Mouse (Mus musculus) C2C12 (cell line): ENCODE data around the gene Nod1. TPM values are rescaled to one million over a fixed set of nuclear protein-coding genes. Genes with fewer than 3 reads are reported as not detected.

Source experiments
- H3K27me3 ChIP-seq: one replicate; pipeline ENCODE4 v1.6.1; 2011; ENCODE audit not compliant: control insufficient read depth, insufficient read depth, insufficient read length
- H3K36me3 ChIP-seq: one replicate; pipeline ENCODE4 v1.6.1; 2011; ENCODE audit not compliant: control insufficient read depth, insufficient read depth
- H3K4me3 ChIP-seq: one replicate; pipeline ENCODE4 v1.5.1; 2011; ENCODE audit warnings: mild to moderate bottlenecking, control low read depth; ENCODE audit not compliant: poor library complexity, insufficient read depth, severe bottlenecking
- H3K79me2 ChIP-seq: one replicate; pipeline ENCODE4 v1.6.1; 2011; ENCODE audit not compliant: control insufficient read depth, insufficient read depth
- H3K79me3 ChIP-seq: one replicate; pipeline ENCODE4 v1.6.1; 2011; ENCODE audit warnings: low read depth, control low read depth
- H3ac ChIP-seq: one replicate; pipeline ENCODE3; 2011; ENCODE audit warnings: low read depth; ENCODE audit not compliant: control insufficient read depth, insufficient read length
- CEBPB ChIP-seq: IDR thresholded peaks from one replicate; pipeline ENCODE4 v1.6.1; 2011; ENCODE audit warnings: low read depth, mild to moderate bottlenecking, control low read depth, moderate library complexity
- CTCF ChIP-seq: IDR thresholded peaks from one replicate; pipeline ENCODE4 v1.5.1; 2011; ENCODE audit not compliant: control insufficient read depth, insufficient read depth, insufficient read length
- FOSL1 ChIP-seq: IDR thresholded peaks from one replicate; pipeline ENCODE4 v1.8.0; 2011; ENCODE audit warnings: mild to moderate bottlenecking, low read length; ENCODE audit not compliant: poor library complexity, insufficient read depth, severe bottlenecking
- MAX ChIP-seq: IDR thresholded peaks from one replicate; pipeline ENCODE4 v1.6.1; 2011; ENCODE audit warnings: mild to moderate bottlenecking, control low read depth
- MYOD1 ChIP-seq: IDR thresholded peaks from one replicate; pipeline ENCODE4 v1.6.1; 2011; ENCODE audit warnings: low read depth; ENCODE audit not compliant: control insufficient read depth, insufficient read length
- MYOG ChIP-seq: IDR thresholded peaks from one replicate; pipeline ENCODE4 v1.6.1; 2011; ENCODE audit not compliant: control insufficient read depth, insufficient read length; ENCODE audit errors: extremely low read depth
- USF1 ChIP-seq: IDR thresholded peaks from one replicate; pipeline ENCODE4 v1.6.1; 2011; ENCODE audit warnings: low read depth, mild to moderate bottlenecking, control low read depth, moderate library complexity
- polyA plus RNA-seq: library from polyadenylated mRNA; unstranded; fragments of >200 nt; fragmentation: generic; extraction: Trizol; gene quantifications from one replicate; pipeline ENCODE4 v1.2.1, GENCODE M21; 2012; ENCODE audit warnings: missing spikeins

Gene Nod1
- polyA plus RNA-seq, 1 experiment, result 1.1 TPM

- Histone ChIP-seq H3ac (no peak overlapping the region), H3K36me3 (no peaks in the 10 kb centered on the region), H3K79me2 (no peaks in the 10 kb centered on the region), H3K4me3 (no peak overlapping the region), H3K79me3 (no peaks in the 10 kb centered on the region), H3K27me3 (no peaks in the 10 kb centered on the region)
- TF ChIP-seq MYOD1 (no peak), MAX (no peak), MYOG (no peak), CEBPB (no peak), CTCF (no peak), USF1 (no peak), FOSL1 (no peak)
These were observed 31.3 kb downstream of the Nod1 start for GRCm38 (mm10) chr6:54941149-54941548.

DNA sequence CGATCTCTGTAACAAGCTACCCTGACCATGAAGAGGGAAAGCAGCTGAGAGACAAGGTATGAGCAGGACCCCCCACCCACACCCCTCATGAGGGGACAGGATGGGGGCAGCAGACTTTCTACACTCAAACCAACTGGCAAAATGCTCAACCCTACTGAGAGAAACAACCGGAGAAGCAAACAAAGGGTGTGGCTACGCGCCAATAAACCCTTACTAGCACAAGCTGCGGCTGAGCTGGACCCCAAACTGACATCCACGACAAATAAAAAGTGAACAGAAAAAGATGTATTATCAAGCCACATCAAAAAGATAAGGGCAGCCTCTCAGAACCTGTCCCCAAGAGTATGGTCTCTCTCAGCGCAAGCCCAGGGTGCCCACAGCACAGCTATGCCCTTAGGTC lies 32.3 kb downstream of the Nod1 start:
- Histone ChIP-seq H3K27me3 (no peaks in the 10 kb centered on the region), H3K4me3 (no peak overlapping the region), H3ac (no peak overlapping the region), H3K79me2 (no peaks in the 10 kb centered on the region), H3K36me3 (no peaks in the 10 kb centered on the region), H3K79me3 (no peaks in the 10 kb centered on the region)
- TF ChIP-seq FOSL1, result no peak
- no peak for TF ChIP-seq MYOG
- no peak for TF ChIP-seq MYOD1
- no peak for TF ChIP-seq MAX
- no peak for TF ChIP-seq CTCF
- TF ChIP-seq CEBPB, result no peak
- TF ChIP-seq USF1, result no peak

GRCm38 (mm10) chr6:54939631-54940030 lies 32.8 kb downstream of the Nod1 start:
- H3K4me3 ChIP-seq, result no peak overlapping the region
- H3K79me3 ChIP-seq, result no peaks in the 10 kb centered on the region
- H3K27me3 ChIP-seq, result no peaks in the 10 kb centered on the region
- no peaks in the 10 kb centered on the region for H3K79me2 ChIP-seq
- no peaks in the 10 kb centered on the region for H3K36me3 ChIP-seq
- H3ac ChIP-seq, result no peak overlapping the region
- no peak for TF ChIP-seq MYOG
- TF ChIP-seq FOSL1, result no peak
- TF ChIP-seq CTCF, result no peak
- TF ChIP-seq MYOD1, result no peak
- TF ChIP-seq CEBPB, result no peak

GRCm38 (mm10) chr6:54936496-54936895 lies 35.9 kb downstream of the Nod1 start:
- TF ChIP-seq CEBPB, result no peak
- no peak for TF ChIP-seq MYOD1
- no peak for TF ChIP-seq MAX
- no peak for TF ChIP-seq CTCF
- Histone ChIP-seq H3K79me3 (no peaks in the 10 kb centered on the region), H3K4me3 (no peak overlapping the region), H3K36me3 (no peaks in the 10 kb centered on the region), H3K79me2 (no peaks in the 10 kb centered on the region), H3K27me3 (no peaks in the 10 kb centered on the region), H3ac (no peak overlapping the region)

GRCm38 (mm10) chr6:54934930-54935329 lies 37.5 kb downstream of the Nod1 start:
- no peak for TF ChIP-seq MAX
- TF ChIP-seq USF1, result no peak
- TF ChIP-seq FOSL1, result no peak
- TF ChIP-seq CEBPB, result no peak
- TF ChIP-seq MYOD1, result no peak
- no peak for TF ChIP-seq CTCF
- no peak for TF ChIP-seq MYOG
- Histone ChIP-seq H3K79me3 (no peaks in the 10 kb centered on the region), H3K27me3 (no peaks in the 10 kb centered on the region), H3K79me2 (no peaks in the 10 kb centered on the region), H3ac (no peak overlapping the region), H3K36me3 (no peaks in the 10 kb centered on the region), H3K4me3 (no peak overlapping the region)

DNA sequence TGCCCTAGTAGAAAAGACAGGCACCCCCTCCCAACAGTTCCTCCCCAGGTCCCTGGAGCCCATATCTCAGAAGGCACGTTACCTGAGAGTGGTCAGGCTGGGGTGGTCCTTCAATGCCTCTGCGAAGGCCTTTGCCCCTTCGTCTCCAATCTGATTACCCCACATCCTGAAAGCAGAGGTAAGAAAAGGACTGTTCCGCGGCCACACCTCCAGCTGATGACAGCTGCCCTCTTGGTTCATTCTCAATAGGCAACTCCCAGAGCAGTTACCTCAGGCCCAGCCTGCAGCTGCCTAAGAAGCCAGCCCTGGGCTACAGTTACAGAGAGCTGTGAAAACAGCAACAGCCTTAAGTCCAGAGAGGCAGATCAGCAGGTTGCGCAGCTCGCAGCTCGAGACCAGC lies 38.1 kb downstream of the Nod1 start:
- Histone ChIP-seq H3ac (no peak overlapping the region), H3K4me3 (no peak overlapping the region), H3K36me3 (no peaks in the 10 kb centered on the region), H3K27me3 (no peaks in the 10 kb centered on the region), H3K79me3 (no peaks in the 10 kb centered on the region), H3K79me2 (no peaks in the 10 kb centered on the region)
- TF ChIP-seq FOSL1 (no peak), CEBPB (no peak), USF1 (no peak), CTCF (no peak), MAX (no peak), MYOG (no peak), MYOD1 (no peak)
